Mouse (Mus musculus): ENCODE measurements around the gene Klhl30. TPM values are rescaled to one million over a fixed set of nuclear protein-coding genes. Genes with fewer than 3 reads are reported as not detected.

Klhl30 gene
- polyA plus RNA-seq, 1 experiment from 2014 or later = 45.8 TPM

GRCm38 (mm10) chr1:91367295-91367694 lies 16.5 kb downstream of the Klhl30 start:
- no peak overlapping the region for H3K4me3 ChIP-seq (ENCODE audit: low read depth, low read length)
- ATAC-seq (replicated peaks; ENCODE audit: insufficient number of reproducible peaks, low FRiP score, low TSS enrichment) = no peak
- no peak overlapping the region for H3K27ac ChIP-seq (ENCODE audit: low read depth, low read length)
- H3K4me2 ChIP-seq = no peak overlapping the region
- H3K4me1 ChIP-seq (ENCODE audit: control insufficient read depth, insufficient read depth, low read length) = no peaks in the 10 kb centered on the region
- H3K9ac ChIP-seq (ENCODE audit: low read depth, low read length) = no peak overlapping the region
- peaks cover 9% of the 10 kb centered on the region; the same call in 1 of the 2 replicates for H3K36me3 ChIP-seq (ENCODE audit: control insufficient read depth, insufficient read depth, low read length)
- peaks cover 4% of the 10 kb centered on the region for H3K27me3 ChIP-seq (ENCODE audit: control insufficient read depth, insufficient read depth, low read length)
- WGBS (ENCODE audit: insufficient replicate concordance) = 93% methylated on average over 3 of the region's 3 CpGs
- H3K9me3 ChIP-seq (replicated peaks; ENCODE audit: control insufficient read depth, low read length) = peaks cover 10% of the 10 kb centered on the region; the same call in 1 of the 2 replicates

- no peak overlapping the region for H3K4me3 ChIP-seq (ENCODE audit: low read depth, low read length)
- peaks cover 17% of the 10 kb centered on the region for H3K36me3 ChIP-seq (ENCODE audit: control insufficient read depth, insufficient read depth, low read length)
- WGBS (ENCODE audit: insufficient replicate concordance) = 56% methylated on average over 4 of the region's 4 CpGs
- no peak overlapping the region for H3K9ac ChIP-seq (ENCODE audit: low read depth, low read length)
- no peak for ATAC-seq (replicated peaks; ENCODE audit: insufficient number of reproducible peaks, low FRiP score, low TSS enrichment)
- H3K27me3 ChIP-seq (ENCODE audit: control insufficient read depth, insufficient read depth, low read length) = peaks cover 4% of the 10 kb centered on the region
- peaks cover 1% of the 10 kb centered on the region; the same call in 1 of the 2 replicates for H3K9me3 ChIP-seq (replicated peaks; ENCODE audit: control insufficient read depth, low read length)
- no peak overlapping the region for H3K27ac ChIP-seq (ENCODE audit: low read depth, low read length)
- H3K4me2 ChIP-seq = no peak overlapping the region
- no peaks in the 10 kb centered on the region for H3K4me1 ChIP-seq (ENCODE audit: control insufficient read depth, insufficient read depth, low read length)
These were observed 18.6 kb downstream of the Klhl30 start for GRCm38 (mm10) chr1:91369408-91369807.

- H3K9ac ChIP-seq (ENCODE audit: low read depth, low read length) = no peak overlapping the region
These were observed 19.2 kb downstream of the Klhl30 start for GRCm38 (mm10) chr1:91370055-91370454.

GRCm38 (mm10) chr1:91373414-91373835 lies 22.6 kb downstream of the Klhl30 start:
- H3K36me3 ChIP-seq (ENCODE audit: control insufficient read depth, insufficient read depth, low read length) = peaks cover 45% of the 10 kb centered on the region

More at GRCm38 (mm10) chr1:91370055-91370454, 19.2 kb downstream of the Klhl30 start:
- H3K4me2 ChIP-seq = no peak overlapping the region
- H3K9me3 ChIP-seq (replicated peaks; ENCODE audit: control insufficient read depth, low read length) = no peaks in the 10 kb centered on the region
- H3K36me3 ChIP-seq (ENCODE audit: control insufficient read depth, insufficient read depth, low read length) = peaks cover 19% of the 10 kb centered on the region
- 81% methylated on average over 23 of the region's 23 CpGs for WGBS (ENCODE audit: insufficient replicate concordance)
- no peak overlapping the region for H3K27ac ChIP-seq (ENCODE audit: low read depth, low read length)
- H3K4me1 ChIP-seq (ENCODE audit: control insufficient read depth, insufficient read depth, low read length) = no peaks in the 10 kb centered on the region
- H3K4me3 ChIP-seq (ENCODE audit: low read depth, low read length) = no peak overlapping the region
- peaks cover 4% of the 10 kb centered on the region for H3K27me3 ChIP-seq (ENCODE audit: control insufficient read depth, insufficient read depth, low read length)
- no peak for ATAC-seq (replicated peaks; ENCODE audit: insufficient number of reproducible peaks, low FRiP score, low TSS enrichment)

GRCm38 (mm10) chr1:91380453-91381090 lies 29.8 kb downstream of the Klhl30 start:
- no peak; the same call in 1 of the 2 replicates for ATAC-seq (replicated peaks; ENCODE audit: insufficient number of reproducible peaks, low FRiP score, low TSS enrichment)
- 64% methylated on average over 7 of the region's 7 CpGs for WGBS (ENCODE audit: insufficient replicate concordance)
- H3K27me3 ChIP-seq (ENCODE audit: control insufficient read depth, insufficient read depth, low read length) = no peaks in the 10 kb centered on the region
- H3K9me3 ChIP-seq (replicated peaks; ENCODE audit: control insufficient read depth, low read length) = no peaks in the 10 kb centered on the region
- peaks cover 52% of the 10 kb centered on the region for H3K36me3 ChIP-seq (ENCODE audit: control insufficient read depth, insufficient read depth, low read length)
- H3K27ac ChIP-seq (ENCODE audit: low read depth, low read length) = no peak overlapping the region
- H3K9ac ChIP-seq (ENCODE audit: low read depth, low read length) = no peak overlapping the region
- H3K4me2 ChIP-seq = no peak overlapping the region
- H3K4me1 ChIP-seq (ENCODE audit: control insufficient read depth, insufficient read depth, low read length) = peaks cover 10% of the 10 kb centered on the region
- no peak overlapping the region for H3K4me3 ChIP-seq (ENCODE audit: low read depth, low read length)

More at GRCm38 (mm10) chr1:91373414-91373835, 22.6 kb downstream of the Klhl30 start:
- peaks cover 6% of the 10 kb centered on the region; the same call in 1 of the 2 replicates for H3K4me1 ChIP-seq (ENCODE audit: control insufficient read depth, insufficient read depth, low read length)
- no peak for ATAC-seq (replicated peaks; ENCODE audit: insufficient number of reproducible peaks, low FRiP score, low TSS enrichment)
- no peak overlapping the region for H3K4me3 ChIP-seq (ENCODE audit: low read depth, low read length)
- H3K27ac ChIP-seq (ENCODE audit: low read depth, low read length) = no peak overlapping the region
- H3K4me2 ChIP-seq = no peak overlapping the region
- H3K9ac ChIP-seq (ENCODE audit: low read depth, low read length) = no peak overlapping the region
- no peaks in the 10 kb centered on the region for H3K27me3 ChIP-seq (ENCODE audit: control insufficient read depth, insufficient read depth, low read length)
- 81% methylated on average over 6 of the region's 6 CpGs for WGBS (ENCODE audit: insufficient replicate concordance)
- H3K9me3 ChIP-seq (replicated peaks; ENCODE audit: control insufficient read depth, low read length) = no peaks in the 10 kb centered on the region

GRCm38 (mm10) chr1:91381091-91381471 lies 30.3 kb downstream of the Klhl30 start:
- H3K4me1 ChIP-seq (ENCODE audit: control insufficient read depth, insufficient read depth, low read length) = peaks cover 10% of the 10 kb centered on the region
- H3K9me3 ChIP-seq (replicated peaks; ENCODE audit: control insufficient read depth, low read length) = no peaks in the 10 kb centered on the region
- no peak overlapping the region for H3K9ac ChIP-seq (ENCODE audit: low read depth, low read length)
- H3K27ac ChIP-seq (ENCODE audit: low read depth, low read length) = no peak overlapping the region
- ATAC-seq (replicated peaks; ENCODE audit: insufficient number of reproducible peaks, low FRiP score, low TSS enrichment) = no peak
- no peak overlapping the region for H3K4me3 ChIP-seq (ENCODE audit: low read depth, low read length)
- H3K4me2 ChIP-seq = no peak overlapping the region
- peaks cover 48% of the 10 kb centered on the region for H3K36me3 ChIP-seq (ENCODE audit: control insufficient read depth, insufficient read depth, low read length)
- 92% methylated on average over 4 of the region's 4 CpGs for WGBS (ENCODE audit: insufficient replicate concordance)
- H3K27me3 ChIP-seq (ENCODE audit: control insufficient read depth, insufficient read depth, low read length) = no peaks in the 10 kb centered on the region

- no peak overlapping the region for H3K4me3 ChIP-seq (ENCODE audit: low read depth, low read length)
- H3K27ac ChIP-seq (ENCODE audit: low read depth, low read length) = no peak overlapping the region
- H3K4me2 ChIP-seq = no peak overlapping the region
- 92% methylated on average over 5 of the region's 5 CpGs for WGBS (ENCODE audit: insufficient replicate concordance)
- no peaks in the 10 kb centered on the region for H3K9me3 ChIP-seq (replicated peaks; ENCODE audit: control insufficient read depth, low read length)
- peaks cover 25% of the 10 kb centered on the region for H3K36me3 ChIP-seq (ENCODE audit: control insufficient read depth, insufficient read depth, low read length)
- no peaks in the 10 kb centered on the region for H3K27me3 ChIP-seq (ENCODE audit: control insufficient read depth, insufficient read depth, low read length)
- H3K4me1 ChIP-seq (ENCODE audit: control insufficient read depth, insufficient read depth, low read length) = no peaks in the 10 kb centered on the region
- no peak for ATAC-seq (replicated peaks; ENCODE audit: insufficient number of reproducible peaks, low FRiP score, low TSS enrichment)
- no peak overlapping the region for H3K9ac ChIP-seq (ENCODE audit: low read depth, low read length)
These were observed 39.6 kb downstream of the Klhl30 start for GRCm38 (mm10) chr1:91390369-91390768.

- Histone ChIP-seq H3K4me2 (peak overlapping the region; percentile 95), H3K9me3 (replicated peaks; ENCODE audit: control insufficient read depth, low read length) (no peaks in the 10 kb centered on the region), H3K4me3 (ENCODE audit: low read depth, low read length) (peak overlapping the region; percentile 93), H3K27ac (ENCODE audit: low read depth, low read length) (peak overlapping the region; percentile 82), H3K9ac (ENCODE audit: low read depth, low read length) (peak overlapping the region; percentile 95), H3K4me1 (ENCODE audit: control insufficient read depth, insufficient read depth, low read length) (peaks cover 11% of the 10 kb centered on the region), H3K27me3 (ENCODE audit: control insufficient read depth, insufficient read depth, low read length) (no peaks in the 10 kb centered on the region), H3K36me3 (ENCODE audit: control insufficient read depth, insufficient read depth, low read length) (peaks cover 2% of the 10 kb centered on the region; the same call in 1 of the 2 replicates)
- ATAC-seq (replicated peaks; ENCODE audit: insufficient number of reproducible peaks, low FRiP score, low TSS enrichment) = no peak
- under 1% methylated on average over 12 of the region's 12 CpGs for WGBS (ENCODE audit: insufficient replicate concordance)
These were observed 47.1 kb downstream of the Klhl30 start for GRCm38 (mm10) chr1:91397927-91398259.

All from heart, embryonic 11.5 days (tissue).